Comparison of ENCODE assay signal across 10 mouse cellular contexts in the genomic region with DNA sequence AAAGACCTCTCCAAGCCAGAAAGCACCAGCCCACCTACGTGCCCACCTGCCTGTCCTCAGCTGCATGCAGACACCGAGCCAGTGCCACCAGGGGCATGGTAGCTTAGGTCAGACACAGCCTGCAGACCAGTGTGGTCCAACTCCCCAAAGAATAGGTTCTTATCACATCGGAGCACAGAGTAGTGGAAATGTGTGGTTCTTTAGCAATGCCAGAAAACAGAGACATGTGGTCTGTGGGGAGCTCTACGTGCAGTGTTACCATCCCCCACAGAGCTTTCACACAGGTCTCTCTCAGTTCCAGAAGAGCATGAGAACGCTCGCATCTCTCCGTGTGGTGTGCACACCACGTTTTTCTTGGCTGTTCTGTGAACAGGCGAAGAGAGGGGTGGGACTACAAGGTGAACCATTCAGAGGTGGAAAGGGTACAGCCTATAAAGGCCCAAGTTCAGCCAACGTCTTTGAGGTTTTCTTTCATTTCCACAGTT. TPM values are rescaled to one million over a fixed set of nuclear protein-coding genes. Genes with fewer than 3 reads are reported as not detected.
A peak's percentile ranks its signal among the peaks of the same experiment; 100 is the strongest.
DNase-seq lines count a peak whose midpoint lies in the region; ATAC-seq and TF ChIP-seq lines count a peak whose summit lies in the region.
"Had no signal": no experiment of that assay in that cellular context is flagged by ENCODE, and none has a peak within 500 bp of the region (broad histone marks: within the 10 kb centered on the region; RNA-seq: fewer than 3 reads in every experiment).

No protein-coding gene starts in this region.

- H3K36me3 ChIP-seq in liver, embryonic 13.5 days = no peaks in the 10 kb centered on the region
- no peaks in the 10 kb centered on the region for H3K36me3 ChIP-seq in splenic B cell, adult 2 months (ENCODE audit: control insufficient read depth, insufficient read depth, low read length, poor library complexity, severe bottlenecking)
- no peaks in the 10 kb centered on the region for H3K36me3 ChIP-seq in forebrain, embryonic 12.5 days (replicated peaks)
- H3K36me3 ChIP-seq: hindbrain, embryonic 13.5 days had no signal

- no peaks in the 10 kb centered on the region for H3K9me3 ChIP-seq in liver, embryonic 13.5 days (replicated peaks)
- no peaks in the 10 kb centered on the region for H3K9me3 ChIP-seq in forebrain, embryonic 12.5 days
- H3K9me3 ChIP-seq: hindbrain, embryonic 13.5 days had no signal

- peaks cover 30% of the 10 kb centered on the region for H3K4me1 ChIP-seq in brown adipose tissue, adult 24 weeks (ENCODE audit: control insufficient read depth, insufficient read depth, insufficient read length, low read length)
- H3K4me1 ChIP-seq in liver, embryonic 13.5 days (replicated peaks) = peaks cover 43% of the 10 kb centered on the region
- 0 out of 2 replicates have a peak, but pooled peaks cover 2% of the 10 kb centered on the region for H3K4me1 ChIP-seq in forebrain, embryonic 12.5 days

- TF ChIP-seq CTCF in layer of hippocampus, adult 2 months (conservative IDR thresholded peaks at IDR 0.05) = no peak

- WGBS in liver, embryonic 13.5 days (ENCODE audit: insufficient replicate concordance) = 19% methylated on average over 10 of the region's 10 CpGs
- 88% methylated on average over 10 of the region's 10 CpGs for whole genome bisulfite sequencing in forebrain, embryonic 12.5 days

- peak overlapping the region; percentile 11; the same call in 1 of the 2 replicates for H3K27ac ChIP-seq in layer of hippocampus, adult 2 months
- peak overlapping the region; percentile 50 for H3K27ac ChIP-seq in brown adipose tissue, adult 24 weeks (replicated peaks; ENCODE audit: low read depth, low read length)
- no peak overlapping the region for H3K27ac ChIP-seq in liver, embryonic 13.5 days
- no peak overlapping the region for H3K27ac ChIP-seq in forebrain, embryonic 12.5 days
- H3K27ac ChIP-seq: hindbrain, embryonic 13.5 days had no signal

- peak; percentile 86 for ATAC-seq in liver, embryonic 13.5 days (ENCODE audit: low read depth)
- ATAC-seq in forebrain, embryonic 12.5 days (ENCODE audit: low FRiP score) = no peak
- ATAC-seq: forebrain, embryonic 14.5 days had no signal

- no peak overlapping the region for H3K9ac ChIP-seq in liver, embryonic 13.5 days
- H3K9ac ChIP-seq in forebrain, embryonic 12.5 days = no peak overlapping the region
- H3K9ac ChIP-seq: hindbrain, embryonic 13.5 days had no signal

- no peak for DNase-seq in layer of hippocampus, adult 2 months (ENCODE audit: low spot score in 2 of 2)
- DNase-seq in layer of hippocampus, postnatal 25 days (ENCODE audit: extremely low spot score in 1 of 2, low spot score in 1 of 2) = no peak
- DNase-seq in liver, embryonic 13.5 days = no peak
- peak; percentile 46 for DNase-seq in splenic B cell, adult 2 months (ENCODE audit: low read depth, low spot score)
- no peak for DNase-seq in kidney, adult 11 months
- DNase-seq in frontal cortex, postnatal 36 days (ENCODE audit: low spot score in 2 of 2) = no peak

- no peak overlapping the region for H3K4me3 ChIP-seq in layer of hippocampus, adult 2 months
- H3K4me3 ChIP-seq in brown adipose tissue, adult 24 weeks (ENCODE audit: insufficient read depth, low read depth, low read length) = no peak overlapping the region
- H3K4me3 ChIP-seq in liver, embryonic 13.5 days (replicated peaks) = no peak overlapping the region
- no peak overlapping the region for H3K4me3 ChIP-seq in forebrain, embryonic 12.5 days (replicated peaks)
- H3K4me3 ChIP-seq: hindbrain, embryonic 13.5 days had no signal

- no peaks in the 10 kb centered on the region for H3K27me3 ChIP-seq in liver, embryonic 13.5 days
- no peaks in the 10 kb centered on the region for H3K27me3 ChIP-seq in splenic B cell, adult 2 months (ENCODE audit: control insufficient read depth, insufficient read depth, low read length, poor library complexity, severe bottlenecking)
- H3K27me3 ChIP-seq in forebrain, embryonic 12.5 days = no peaks in the 10 kb centered on the region
- H3K27me3 ChIP-seq: hindbrain, embryonic 13.5 days had no signal

- H3K4me2 ChIP-seq in liver, embryonic 13.5 days = no peak overlapping the region
- no peak overlapping the region for H3K4me2 ChIP-seq in forebrain, embryonic 12.5 days
- H3K4me2 ChIP-seq: hindbrain, embryonic 13.5 days had no signal

RNA-seq across cellular contexts. Expression of a gene that starts 59.3 kb away (rescaled TPM):
- total RNA-seq in layer of hippocampus, adult 2 months (2021) = 1 to 10 TPM; 8.1 to 10.0 TPM
- 10 to 100 TPM in 1 of 2 experiments, 1 to 10 TPM in 1; 9.8 to 10.4 TPM for total RNA-seq in layer of hippocampus, postnatal 25 days (2021)
- 7.1 and 8.0 TPM in 2 replicates for polyA plus RNA-seq in brown adipose tissue, adult 24 weeks (2012; ENCODE audit: insufficient read depth, insufficient read length, missing spikeins)
- 3.4 and 4.6 TPM in 2 replicates for polyA plus RNA-seq in liver, embryonic 13.5 days (2015; fragmentation: Nextera tagmentation; extraction: Ambion mirVana)
- polyA plus RNA-seq in forebrain, embryonic 12.5 days (2016; fragmentation: Nextera tagmentation; extraction: Ambion mirVana) = 4.3 and 5.5 TPM in 2 replicates

Comparison
In these comparisons a context has a peak if more than half of its experiments do, and no peak if none do; other contexts are left out.
1. H3K27ac ChIP-seq: peak in layer of hippocampus, adult 2 months (single experiment) and brown adipose tissue, adult 24 weeks (single experiment); none in liver, embryonic 13.5 days (single experiment) and forebrain, embryonic 12.5 days (single experiment).